Mouse (Mus musculus) embryonic fibroblast, embryonic 13.5 days (primary cell): ENCODE measurements around the gene Adamts10. TPM values are rescaled to one million over a fixed set of nuclear protein-coding genes. Genes with fewer than 3 reads are reported as not detected.

Experiments used
- H3K27ac ChIP-seq: 2 replicates; pipeline ENCODE4 v1.5.1; 2012; ENCODE audit warnings: low read length, control low read depth, inconsistent platforms; ENCODE audit not compliant: insufficient read depth
- H3K4me1 ChIP-seq: 2 replicates; pipeline ENCODE4 v1.6.1; 2011; ENCODE audit warnings: low read length; ENCODE audit not compliant: control insufficient read depth, insufficient read depth
- H3K4me3 ChIP-seq: 2 replicates; pipeline ENCODE4 v1.5.1; 2011; ENCODE audit warnings: mild to moderate bottlenecking, control low read depth, low read length; ENCODE audit not compliant: insufficient read depth
- CTCF ChIP-seq: IDR thresholded peaks from 2 replicates; pipeline ENCODE4 v1.5.1; 2011; ENCODE audit warnings: mild to moderate bottlenecking, control low read depth, low read length, moderate library complexity, borderline replicate concordance; ENCODE audit not compliant: insufficient read depth
- POLR2A ChIP-seq: IDR thresholded peaks from 2 replicates; pipeline ENCODE4 v1.6.1; 2011; ENCODE audit warnings: low read depth, mild to moderate bottlenecking, control low read depth, low read length, moderate library complexity
- polyA plus RNA-seq: library from polyadenylated mRNA; stranded (reverse); fragments of >200 nt; gene quantifications from 2 replicates; pipeline ENCODE4 v1.2.4, GENCODE M21; 2011; ENCODE audit warnings: low read depth; ENCODE audit not compliant: missing spikeins, insufficient read length

Adamts10 gene
- polyA plus RNA-seq, result 53.9 and 62.8 TPM in 2 replicates

GRCm38 (mm10) chr17:33523918-33524755, at the start of gene Adamts10:
Gene Adamts10 (plus strand): TSS chr17:33524204.
- Histone ChIP-seq H3K27ac (peak within 1 kb of the TSS; percentile 11), H3K4me1 (no peaks in the 10 kb centered on the region; the same call in 1 of the 2 replicates), H3K4me3 (peak within 1 kb of the TSS; percentile 80)
- TF ChIP-seq POLR2A (peak; percentile 91), CTCF (no peak)

GRCm38 (mm10) chr17:33484020-33484419, 40.0 kb upstream of the Adamts10 start:
- Histone ChIP-seq H3K4me3 (no peak overlapping the region), H3K4me1 (no peaks in the 10 kb centered on the region), H3K27ac (no peak overlapping the region)
- TF ChIP-seq CTCF, result no peak
- TF ChIP-seq POLR2A, result no peak

GRCm38 (mm10) chr17:33487211-33487610, 36.8 kb upstream of the Adamts10 start:
- Histone ChIP-seq H3K27ac (no peak overlapping the region), H3K4me1 (no peaks in the 10 kb centered on the region), H3K4me3 (no peak overlapping the region)
- no peak for TF ChIP-seq CTCF
- no peak for TF ChIP-seq POLR2A

GRCm38 (mm10) chr17:33487652-33488051, 36.4 kb upstream of the Adamts10 start:
- no peak overlapping the region for H3K27ac ChIP-seq
- no peaks in the 10 kb centered on the region for H3K4me1 ChIP-seq
- H3K4me3 ChIP-seq, result no peak overlapping the region
- TF ChIP-seq POLR2A, result no peak
- TF ChIP-seq CTCF, result no peak

GRCm38 (mm10) chr17:33491371-33491770, 32.6 kb upstream of the Adamts10 start:
- Histone ChIP-seq H3K4me1 (no peaks in the 10 kb centered on the region), H3K27ac (no peak overlapping the region), H3K4me3 (no peak overlapping the region)
- no peak for TF ChIP-seq CTCF
- TF ChIP-seq POLR2A, result no peak

GRCm38 (mm10) chr17:33493065-33493464, 30.9 kb upstream of the Adamts10 start:
- H3K27ac ChIP-seq, result no peak overlapping the region
- H3K4me1 ChIP-seq, result no peaks in the 10 kb centered on the region
- no peak overlapping the region for H3K4me3 ChIP-seq
- TF ChIP-seq POLR2A (no peak), CTCF (peak; percentile 51; the same call in 1 of the 2 replicates)

- H3K27ac ChIP-seq, result no peak overlapping the region
- no peak overlapping the region for H3K4me3 ChIP-seq
- no peaks in the 10 kb centered on the region for H3K4me1 ChIP-seq
- TF ChIP-seq POLR2A (no peak), CTCF (no peak)
Measured at GRCm38 (mm10) chr17:33494586-33494985, 29.4 kb upstream of the Adamts10 start.

GRCm38 (mm10) chr17:33498918-33499317, 25.1 kb upstream of the Adamts10 start:
- Histone ChIP-seq H3K4me3 (no peak overlapping the region), H3K4me1 (no peaks in the 10 kb centered on the region), H3K27ac (no peak overlapping the region)
- TF ChIP-seq POLR2A (no peak), CTCF (no peak)

GRCm38 (mm10) chr17:33508386-33508785, 15.6 kb upstream of the Adamts10 start:
- TF ChIP-seq POLR2A, result no peak
- TF ChIP-seq CTCF, result no peak
- Histone ChIP-seq H3K4me3 (no peak overlapping the region), H3K4me1 (no peaks in the 10 kb centered on the region), H3K27ac (no peak overlapping the region)

GRCm38 (mm10) chr17:33510172-33510571, 13.8 kb upstream of the Adamts10 start:
- Histone ChIP-seq H3K4me3 (no peak overlapping the region), H3K4me1 (no peaks in the 10 kb centered on the region), H3K27ac (no peak overlapping the region)
- no peak for TF ChIP-seq POLR2A
- no peak for TF ChIP-seq CTCF
